Mouse (Mus musculus) midbrain, embryonic 11.5 days (tissue): ENCODE results near the gene Fam102b. TPM values are rescaled to one million over a fixed set of nuclear protein-coding genes. Genes with fewer than 3 reads are reported as not detected.
A peak's percentile ranks its signal among the peaks of the same experiment; 100 is the strongest.

ENCODE experiments used
- ATAC-seq: fragments of 200-750 bp; cut with Nextera tagmentation; 2 replicates; pipeline ENCODE4 v1.8.0; 2017; ENCODE audit warnings: moderate TSS enrichment, moderate library complexity; ENCODE audit not compliant: low FRiP score
- DNase-seq: peaks from one replicate; pipeline ENCODE4 v3.0.0; 2015; ENCODE audit warnings: low spot score; ENCODE audit errors: missing footprints
- H3K27ac ChIP-seq: fragments of 300-500 bp; sonication (generic); 2 replicates; pipeline ENCODE4 v1.5.1; 2014; ENCODE audit warnings: low read depth, low read length
- H3K27me3 ChIP-seq: fragments of 300-500 bp; sonication (generic); 2 replicates; pipeline ENCODE4 v1.6.1; 2014; ENCODE audit warnings: mild to moderate bottlenecking, low read length, moderate library complexity, mixed read lengths; ENCODE audit not compliant: control insufficient read depth, insufficient read depth
- H3K36me3 ChIP-seq: fragments of 300-500 bp; sonication (generic); 2 replicates; pipeline ENCODE4 v1.6.1; 2014; ENCODE audit warnings: mild to moderate bottlenecking, low read length, moderate library complexity, mixed read lengths; ENCODE audit not compliant: control insufficient read depth, insufficient read depth
- H3K4me1 ChIP-seq: fragments of 300-500 bp; sonication (generic); 2 replicates; pipeline ENCODE4 v1.6.1; 2014; ENCODE audit warnings: low read length; ENCODE audit not compliant: control insufficient read depth, insufficient read depth
- H3K4me2 ChIP-seq: fragments of 300-500 bp; sonication (generic); 2 replicates; pipeline ENCODE4 v1.6.1; 2014; ENCODE audit warnings: mild to moderate bottlenecking, moderate library complexity
- H3K4me3 ChIP-seq: fragments of 300-500 bp; sonication (generic); 2 replicates; pipeline ENCODE4 v1.5.1; 2014; ENCODE audit warnings: low read depth, low read length
- H3K9ac ChIP-seq: fragments of 300-500 bp; sonication (generic); 2 replicates; pipeline ENCODE4 v1.6.1; 2014; ENCODE audit warnings: low read length
- H3K9me3 ChIP-seq: fragments of 300-500 bp; sonication (generic); 2 replicates; pipeline ENCODE4 v1.6.1; 2016; ENCODE audit warnings: low read length; ENCODE audit not compliant: control insufficient read depth
- WGBS: fragments of 180-500 bp; shearing (Covaris S2); extraction: QIAGEN DNeasy Blood & Tissue Kit; methylation state at CpG from one replicate; pipeline ENCODE4 v1.1.7; 2014; 5-methylcytosine and 5-hydroxymethylcytosine counted together
- polyA plus RNA-seq: library from polyadenylated mRNA; unstranded; fragments of >200 nt; fragmentation: Nextera tagmentation; extraction: Ambion mirVana; gene quantifications from 2 replicates; pipeline ENCODE4 v1.2.1, GENCODE M21; 2014

Fam102b gene
- polyA plus RNA-seq, 1 experiment from 2014 or later, result 12.5 TPM

DNA sequence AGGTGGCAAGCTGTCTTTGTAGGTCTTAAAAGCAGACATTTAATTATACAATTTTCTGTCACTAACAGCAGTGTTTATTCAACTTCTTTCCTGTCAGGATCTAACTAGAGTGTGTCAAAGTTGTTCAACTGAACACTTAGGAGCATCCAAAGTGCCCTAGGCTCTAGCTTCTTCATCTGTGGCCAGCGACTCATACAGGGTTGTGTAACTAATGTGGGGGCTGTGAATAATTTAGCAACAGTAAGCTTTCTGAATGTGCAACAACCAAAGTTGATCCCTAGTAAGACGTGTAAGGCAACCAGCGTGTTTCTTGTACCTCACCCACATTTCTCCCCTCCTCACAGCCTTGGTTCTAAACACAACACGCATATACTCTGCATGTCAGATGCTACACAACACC, 13.5 kb upstream of the Fam102b start:
- 90% methylated on average over 4 of the region's 4 CpGs for WGBS

GRCm38 (mm10) chr3:109034411-109034810, 7.0 kb upstream of the Fam102b start:
- peaks cover 8% of the 10 kb centered on the region; the same call in 1 of the 2 replicates for H3K4me1 ChIP-seq
- no peaks in the 10 kb centered on the region for H3K27me3 ChIP-seq
- no peaks in the 10 kb centered on the region for H3K36me3 ChIP-seq
- ATAC-seq (no peak), DNase-seq (no peak)
- no peak overlapping the region for H3K4me3 ChIP-seq
- no peaks in the 10 kb centered on the region for H3K9me3 ChIP-seq
- no peak overlapping the region for H3K27ac ChIP-seq
- no peak overlapping the region for H3K4me2 ChIP-seq
- no peak overlapping the region for H3K9ac ChIP-seq
- 88% methylated on average over 1 of the region's 1 CpGs for WGBS

More for the DNA sequence above, 13.5 kb upstream of the Fam102b start:
- Histone ChIP-seq H3K4me3 (no peak overlapping the region), H3K4me1 (no peaks in the 10 kb centered on the region), H3K36me3 (no peaks in the 10 kb centered on the region), H3K4me2 (no peak overlapping the region), H3K9me3 (no peaks in the 10 kb centered on the region), H3K9ac (no peak overlapping the region), H3K27ac (no peak overlapping the region), H3K27me3 (no peaks in the 10 kb centered on the region)
- DNase-seq (no peak), ATAC-seq (no peak)

GRCm38 (mm10) chr3:109032306-109032705, 4.9 kb upstream of the Fam102b start:
- Histone ChIP-seq H3K27me3 (no peaks in the 10 kb centered on the region), H3K9me3 (no peaks in the 10 kb centered on the region), H3K9ac (no peak overlapping the region), H3K4me2 (no peak overlapping the region), H3K27ac (no peak overlapping the region), H3K36me3 (no peaks in the 10 kb centered on the region), H3K4me1 (peaks cover 10% of the 10 kb centered on the region; the same call in 1 of the 2 replicates), H3K4me3 (no peak overlapping the region)
- no peak for DNase-seq
- 68% methylated on average over 2 of the region's 2 CpGs for WGBS
- ATAC-seq, result no peak

GRCm38 (mm10) chr3:109031626-109032025, 4.2 kb upstream of the Fam102b start:
- Histone ChIP-seq H3K27ac (no peak overlapping the region), H3K4me1 (peaks cover 10% of the 10 kb centered on the region; the same call in 1 of the 2 replicates)
- WGBS, result 85% methylated on average over 3 of the region's 3 CpGs

GRCm38 (mm10) chr3:109030817-109031216, 3.4 kb upstream of the Fam102b start:
- Histone ChIP-seq H3K27me3 (no peaks in the 10 kb centered on the region), H3K4me3 (no peak overlapping the region), H3K27ac (no peak overlapping the region), H3K36me3 (no peaks in the 10 kb centered on the region), H3K4me1 (peaks cover 14% of the 10 kb centered on the region; the same call in 1 of the 2 replicates), H3K9ac (no peak overlapping the region), H3K4me2 (no peak overlapping the region), H3K9me3 (no peaks in the 10 kb centered on the region)
- WGBS, result 45% methylated on average over 6 of the region's 6 CpGs
- ATAC-seq, result no peak
- DNase-seq, result no peak

More at GRCm38 (mm10) chr3:109031626-109032025, 4.2 kb upstream of the Fam102b start:
- no peaks in the 10 kb centered on the region for H3K9me3 ChIP-seq
- no peak overlapping the region for H3K9ac ChIP-seq
- H3K36me3 ChIP-seq, result no peaks in the 10 kb centered on the region
- DNase-seq (no peak), ATAC-seq (no peak)
- H3K27me3 ChIP-seq, result no peaks in the 10 kb centered on the region
- no peak overlapping the region for H3K4me3 ChIP-seq
- H3K4me2 ChIP-seq, result no peak overlapping the region

- no peak overlapping the region for H3K27ac ChIP-seq
- H3K27me3 ChIP-seq, result no peaks in the 10 kb centered on the region
- H3K4me2 ChIP-seq, result no peak overlapping the region
- DNase-seq (no peak), ATAC-seq (no peak)
- H3K9me3 ChIP-seq, result no peaks in the 10 kb centered on the region
- no peak overlapping the region for H3K4me3 ChIP-seq
- no peak overlapping the region for H3K9ac ChIP-seq
- peaks cover 14% of the 10 kb centered on the region; the same call in 1 of the 2 replicates for H3K4me1 ChIP-seq
- 60% methylated on average over 5 of the region's 5 CpGs for WGBS
- no peaks in the 10 kb centered on the region for H3K36me3 ChIP-seq
Observed at GRCm38 (mm10) chr3:109029661-109030060, 2.3 kb upstream of the Fam102b start.

- peak overlapping the region; percentile 81 for H3K4me2 ChIP-seq
- peaks cover 14% of the 10 kb centered on the region; the same call in 1 of the 2 replicates for H3K4me1 ChIP-seq
- H3K9ac ChIP-seq, result peak overlapping the region; percentile 88
- under 1% methylated on average over 48 of the region's 51 CpGs for WGBS
- no peaks in the 10 kb centered on the region for H3K36me3 ChIP-seq
- DNase-seq (peak; percentile 97), ATAC-seq (peak; percentile 83)
- peak overlapping the region; percentile 51; the same call in 1 of the 2 replicates for H3K27ac ChIP-seq
- no peaks in the 10 kb centered on the region for H3K27me3 ChIP-seq
- peak overlapping the region; percentile 78 for H3K4me3 ChIP-seq
- no peaks in the 10 kb centered on the region for H3K9me3 ChIP-seq
Observed at GRCm38 (mm10) chr3:109026991-109027470, 376 bp downstream of the Fam102b start.

DNA sequence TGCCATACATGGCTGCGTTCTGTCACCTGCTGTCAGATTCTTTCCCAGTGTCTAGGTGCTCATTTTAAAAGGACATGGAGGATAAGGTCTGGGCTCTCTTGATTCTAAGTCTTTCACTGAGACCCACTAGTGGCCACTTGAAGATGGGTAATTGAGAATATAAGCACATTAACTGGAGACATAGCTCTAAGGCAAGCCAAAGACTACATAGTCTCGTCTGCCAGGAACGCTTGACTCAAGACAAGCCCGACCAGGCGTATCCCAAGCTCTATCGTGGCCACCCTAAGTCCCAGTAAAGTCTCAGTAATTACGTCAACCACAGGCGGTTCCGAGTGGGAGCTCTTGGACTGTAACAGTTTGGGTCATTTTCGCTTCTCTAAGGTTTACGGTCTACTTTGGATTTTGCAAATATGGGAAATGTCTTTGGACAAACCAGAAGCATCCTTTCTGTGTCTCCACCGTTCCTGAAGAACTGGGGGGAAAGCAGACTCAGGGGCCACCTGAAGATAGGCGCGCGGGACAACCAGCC, 881 bp downstream of the Fam102b start:
- WGBS, result 10% methylated on average over 15 of the region's 15 CpGs
- DNase-seq (peak; percentile 97), ATAC-seq (no peak)
- Histone ChIP-seq H3K27me3 (no peaks in the 10 kb centered on the region), H3K27ac (no peak overlapping the region), H3K4me2 (peak overlapping the region; percentile 81), H3K4me3 (peak overlapping the region; percentile 78), H3K9me3 (no peaks in the 10 kb centered on the region), H3K36me3 (no peaks in the 10 kb centered on the region), H3K4me1 (peaks cover 14% of the 10 kb centered on the region; the same call in 1 of the 2 replicates), H3K9ac (peak overlapping the region; percentile 88)

GRCm38 (mm10) chr3:109025579-109025978, 1.8 kb downstream of the Fam102b start:
- WGBS, result 19% methylated on average over 16 of the region's 16 CpGs
- peak overlapping the region; percentile 81 for H3K4me2 ChIP-seq
- H3K4me1 ChIP-seq, result peaks cover 9% of the 10 kb centered on the region; the same call in 1 of the 2 replicates
- no peaks in the 10 kb centered on the region for H3K9me3 ChIP-seq
- H3K27me3 ChIP-seq, result no peaks in the 10 kb centered on the region
- H3K4me3 ChIP-seq, result peak overlapping the region; percentile 18
- H3K27ac ChIP-seq, result no peak overlapping the region
- no peak overlapping the region for H3K9ac ChIP-seq
- no peaks in the 10 kb centered on the region for H3K36me3 ChIP-seq
- ATAC-seq, result peak; percentile 52
- DNase-seq, result peak; percentile 98
